Mouse (Mus musculus): ENCODE results near the gene Slc37a1.

- TF ChIP-seq POLR2A (IDR thresholded peaks at IDR 0.05; ENCODE audit: borderline replicate concordance, insufficient read depth, low read length) (no peak), CTCF (IDR thresholded peaks at IDR 0.05; ENCODE audit: borderline replicate concordance, insufficient read depth, low read depth, low read length) (no peak)
Measured at GRCm38 (mm10) chr17:31303401-31303800, 16.8 kb downstream of the Slc37a1 start.
